Mouse (Mus musculus) lung, postnatal 0 days (tissue): ENCODE measurements around the gene Wfdc1.

Experiments used
- CTCF ChIP-seq: IDR thresholded peaks from 2 replicates; pipeline ENCODE4 v1.5.1; 2016; ENCODE audit warnings: antibody characterized with exemption, mild to moderate bottlenecking
- EP300 ChIP-seq: IDR thresholded peaks from 2 replicates; pipeline ENCODE4 v1.6.1; 2016; ENCODE audit warnings: antibody characterized with exemption, mild to moderate bottlenecking, control low read depth

DNA sequence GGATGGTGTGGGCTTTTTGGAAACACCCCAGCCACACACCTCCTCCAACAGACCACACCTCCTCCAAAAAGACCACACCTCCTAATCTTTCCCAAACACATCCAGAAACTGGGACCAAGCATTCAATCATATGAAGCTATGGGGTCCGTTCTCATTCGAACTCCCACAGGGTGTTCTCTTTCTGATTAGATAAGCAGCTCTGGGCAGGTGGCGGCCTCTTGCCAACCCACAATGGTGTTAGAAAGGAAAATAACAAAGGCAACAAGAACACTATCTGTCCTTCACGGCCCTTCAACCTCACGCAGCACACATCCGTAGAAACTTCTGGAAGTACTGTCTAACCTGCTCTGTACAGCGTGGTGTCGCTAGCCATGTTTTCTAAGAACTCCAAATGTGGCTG lies 60.9 kb downstream of the Wfdc1 start:
- TF ChIP-seq CTCF, result no peak
- TF ChIP-seq EP300, result no peak
